Mouse (Mus musculus) left cerebral cortex, postnatal 36 days (tissue): ENCODE measurements around the gene Prpsap2. TPM values are rescaled to one million over a fixed set of nuclear protein-coding genes. Genes with fewer than 3 reads are reported as not detected.

ENCODE experiments used
- total RNA-seq, 2 experiments: library from RNA; stranded (reverse); gene quantifications; 2 replicates each; pipeline ENCODE4 v1.2.3; 2021

Gene Prpsap2
- total RNA-seq, 2 experiments from 2014 or later, result 38.0 to 38.4 TPM

Other genes with a start within 250 kb of the Prpsap2 start
- gene Epn2, start 182.4 kb downstream of the Prpsap2 start, total RNA-seq, result 100 to 1,000 TPM; 111 to 126 TPM
- gene Grap, start 108.8 kb downstream of the Prpsap2 start, total RNA-seq, result 1 to 10 TPM; 5.2 to 5.5 TPM
- gene Fam83g, start 78.0 kb downstream of the Prpsap2 start, total RNA-seq, result under 1 TPM in 1 of 2 experiments, not detected in 1; 0.07 TPM
- under 1 TPM; 0.22 to 0.23 TPM for gene Slc5a10, start 41.3 kb downstream of the Prpsap2 start, total RNA-seq
- gene Ulk2, start 93.0 kb upstream of the Prpsap2 start, total RNA-seq, result 10 to 100 TPM; 82.1 to 82.8 TPM
- gene Akap10, start 168.2 kb upstream of the Prpsap2 start, total RNA-seq, result 10 to 100 TPM; 35.5 to 40.5 TPM
- gene Specc1, start 194.7 kb upstream of the Prpsap2 start, total RNA-seq, result 10 to 100 TPM; 61.0 to 83.6 TPM